Mouse (Mus musculus) heart, embryonic 15.5 days (tissue): ENCODE results near the gene Hsh2d. TPM values are rescaled to one million over a fixed set of nuclear protein-coding genes. Genes with fewer than 3 reads are reported as not detected.
A peak's percentile ranks its signal among the peaks of the same experiment; 100 is the strongest.

Experiments used
- ATAC-seq: fragments of 200-750 bp; cut with Nextera tagmentation; replicated peaks from 2 replicates; pipeline ENCODE4 v1.8.0; 2017; ENCODE audit warnings: low read depth, moderate TSS enrichment; ENCODE audit not compliant: insufficient number of reproducible peaks, insufficient read depth, low FRiP score
- H3K27ac ChIP-seq: fragments of 300-500 bp; sonication (generic); 2 replicates; pipeline ENCODE4 v1.5.1; 2015; ENCODE audit warnings: mild to moderate bottlenecking, inconsistent platforms
- H3K27me3 ChIP-seq: fragments of 300-500 bp; sonication (generic); 2 replicates; pipeline ENCODE4 v1.6.1; 2015; ENCODE audit warnings: inconsistent platforms
- H3K36me3 ChIP-seq: fragments of 300-500 bp; sonication (generic); 2 replicates; pipeline ENCODE4 v1.6.1; 2015; ENCODE audit warnings: mild to moderate bottlenecking, inconsistent platforms
- H3K4me1 ChIP-seq: fragments of 300-500 bp; sonication (generic); replicated peaks from 2 replicates; pipeline ENCODE4 v1.6.1; 2015; ENCODE audit warnings: inconsistent platforms
- H3K4me2 ChIP-seq: fragments of 300-500 bp; sonication (generic); 2 replicates; pipeline ENCODE4 v1.6.1; 2015; ENCODE audit warnings: inconsistent platforms, mild to moderate bottlenecking, moderate library complexity
- H3K4me3 ChIP-seq: fragments of 300-500 bp; sonication (generic); 2 replicates; pipeline ENCODE4 v1.5.1; 2015; ENCODE audit warnings: mild to moderate bottlenecking, inconsistent platforms
- H3K9ac ChIP-seq: fragments of 300-500 bp; sonication (generic); 2 replicates; pipeline ENCODE4 v1.6.1; 2015; ENCODE audit warnings: mild to moderate bottlenecking, inconsistent platforms
- H3K9me3 ChIP-seq: fragments of 300-500 bp; sonication (generic); replicated peaks from 2 replicates; pipeline ENCODE4 v1.6.1; 2016; ENCODE audit warnings: inconsistent platforms
- WGBS: fragments of 180-500 bp; shearing (Covaris S2); methylation state at CpG from one replicate; pipeline ENCODE4 v1.1.7; 2015; ENCODE audit warnings: mixed read lengths; 5-methylcytosine and 5-hydroxymethylcytosine counted together
- polyA plus RNA-seq: library from polyadenylated mRNA; unstranded; fragments of >200 nt; fragmentation: Nextera tagmentation; extraction: Ambion mirVana; gene quantifications from 2 replicates; pipeline ENCODE4 v1.2.1, GENCODE M21; 2015

The Hsh2d gene
- polyA plus RNA-seq, 1 experiment from 2014 or later = 0.20 TPM

DNA sequence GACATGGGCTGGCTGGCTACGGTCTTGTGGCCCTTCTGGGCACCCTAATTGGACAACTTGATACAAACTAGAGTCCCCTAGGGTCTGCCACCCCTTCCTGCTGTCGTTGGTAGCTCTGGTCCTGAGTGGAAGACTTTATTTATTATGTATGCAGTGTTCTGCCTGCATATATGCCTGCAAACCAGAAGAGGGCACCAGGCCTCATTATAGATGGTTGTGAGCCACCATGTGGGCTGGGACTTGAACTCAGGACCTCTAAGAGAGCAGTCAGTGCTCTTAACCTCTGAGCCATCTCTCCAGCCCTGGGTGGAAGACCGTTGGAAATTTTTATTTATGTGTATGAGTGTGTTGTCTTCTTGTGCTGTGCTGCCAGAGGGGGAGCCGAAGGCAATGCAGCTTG lies 31.3 kb downstream of the Hsh2d start:
- no peak overlapping the region for H3K27ac ChIP-seq
- H3K9ac ChIP-seq = no peak overlapping the region
- WGBS = 84% methylated on average over 4 of the region's 4 CpGs
- peak overlapping the region; percentile 76 for H3K4me2 ChIP-seq
- H3K4me1 ChIP-seq = peaks cover 11% of the 10 kb centered on the region
- ATAC-seq = no peak
- no peaks in the 10 kb centered on the region for H3K9me3 ChIP-seq
- peaks cover 30% of the 10 kb centered on the region for H3K36me3 ChIP-seq
- peak overlapping the region; percentile 72 for H3K4me3 ChIP-seq
- no peaks in the 10 kb centered on the region; the same call in 1 of the 2 replicates for H3K27me3 ChIP-seq

DNA sequence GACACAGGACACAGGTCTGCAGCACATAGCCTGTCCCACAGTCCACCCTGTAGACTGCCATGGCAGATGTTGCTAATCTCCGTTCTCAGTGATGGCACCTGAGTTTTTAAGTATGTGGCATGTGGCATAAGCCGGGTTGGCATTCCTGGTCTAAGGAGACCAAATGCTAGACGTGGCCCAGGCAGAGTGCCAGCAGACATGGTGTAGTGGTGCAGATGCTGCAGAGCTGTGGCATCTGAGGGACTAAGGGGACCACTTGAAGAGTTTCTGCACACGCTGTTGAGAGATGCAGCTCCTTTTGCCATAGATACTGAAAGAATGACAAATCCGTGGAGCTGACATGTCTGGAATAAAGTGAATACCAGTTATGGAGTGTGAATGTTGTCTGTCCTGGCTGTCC lies 33.2 kb downstream of the Hsh2d start:
- Histone ChIP-seq H3K9ac (no peak overlapping the region), H3K4me3 (no peak overlapping the region), H3K36me3 (peaks cover 30% of the 10 kb centered on the region), H3K4me1 (peaks cover 11% of the 10 kb centered on the region), H3K4me2 (no peak overlapping the region), H3K27ac (no peak overlapping the region), H3K9me3 (no peaks in the 10 kb centered on the region), H3K27me3 (no peaks in the 10 kb centered on the region)
- 90% methylated on average over 5 of the region's 5 CpGs for WGBS
- no peak for ATAC-seq

DNA sequence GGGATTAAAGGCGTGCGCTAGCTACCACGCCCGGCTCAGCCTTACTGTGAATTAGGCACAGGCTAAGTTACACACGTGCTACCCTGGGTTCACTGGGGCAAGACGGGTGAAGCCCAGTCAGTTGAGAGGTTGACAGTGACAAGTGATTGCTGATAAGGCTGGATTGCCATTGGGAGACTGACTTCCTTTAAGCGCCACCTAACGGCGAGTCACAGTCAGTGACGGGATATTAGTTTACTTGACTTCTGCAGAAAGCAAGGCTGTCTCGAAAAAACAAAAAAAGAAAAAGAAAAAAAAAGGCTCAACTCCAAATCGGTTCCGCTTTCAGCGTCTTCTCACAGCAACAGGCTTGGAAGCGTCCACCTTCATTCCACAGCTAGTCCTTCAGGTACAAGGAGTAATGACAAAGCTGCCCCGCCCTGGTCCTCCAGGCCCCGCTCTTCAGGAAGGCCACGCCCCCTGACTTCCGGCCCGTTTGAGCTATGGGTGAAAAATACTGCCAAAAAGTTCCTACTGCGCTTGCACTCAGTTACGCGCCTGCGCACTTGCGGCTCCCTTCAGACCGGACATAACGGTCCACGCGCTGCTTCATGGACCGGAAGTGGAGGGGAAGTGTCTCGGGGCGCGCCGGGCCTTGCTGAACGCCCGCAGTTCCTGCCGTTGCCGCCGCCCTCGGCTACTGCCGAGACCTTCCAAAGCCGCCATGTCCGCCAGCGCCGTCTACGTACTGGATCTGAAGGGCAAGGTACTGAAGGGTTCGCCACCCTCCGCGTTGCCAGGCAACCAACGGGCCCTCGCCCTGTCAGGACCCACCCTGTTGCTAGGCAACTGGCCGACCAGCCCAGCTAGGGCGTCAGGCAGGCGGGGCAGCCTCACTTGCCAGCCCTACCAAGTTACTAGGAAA lies 50.3 kb downstream of the Hsh2d start, which contains the start of gene Ap1m1:
Gene Ap1m1 (plus strand): TSS at position 520 of the 904 bp plus-strand sequence.
- peak within 1 kb of the TSS; percentile 80 for H3K4me2 ChIP-seq
- peaks cover 19% of the 10 kb centered on the region for H3K4me1 ChIP-seq
- H3K36me3 ChIP-seq = peaks cover 4% of the 10 kb centered on the region; the same call in 1 of the 2 replicates
- no peaks in the 10 kb centered on the region for H3K9me3 ChIP-seq
- peak within 1 kb of the TSS; percentile 65 for H3K9ac ChIP-seq
- H3K4me3 ChIP-seq = peak within 1 kb of the TSS; percentile 76
- ATAC-seq = peak; percentile 96
- under 1% methylated on average over 54 of the region's 54 CpGs for WGBS
- peak within 1 kb of the TSS; percentile 96 for H3K27ac ChIP-seq
- H3K27me3 ChIP-seq = no peaks in the 10 kb centered on the region

DNA sequence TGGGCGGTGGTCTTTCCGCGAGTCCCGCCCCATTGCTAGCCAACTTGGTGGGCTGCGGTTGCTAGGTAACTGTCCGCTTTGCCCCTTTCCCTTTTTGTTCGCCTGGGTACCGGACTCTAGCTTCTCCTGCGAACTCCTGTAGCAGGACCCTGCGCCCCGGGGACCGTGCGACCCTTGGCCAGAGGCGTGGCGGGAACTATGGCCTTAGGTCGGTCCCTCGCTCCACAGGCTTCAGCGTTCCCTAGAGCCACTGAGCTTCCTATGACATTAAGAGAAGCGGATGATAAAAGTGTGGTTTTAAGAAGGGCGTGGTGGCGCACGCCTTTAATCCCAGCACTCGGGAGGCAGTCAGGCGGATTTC lies 50.9 kb downstream of the Hsh2d start:
- Histone ChIP-seq H3K9ac (peak overlapping the region; percentile 65), H3K4me1 (peaks cover 19% of the 10 kb centered on the region), H3K4me2 (peak overlapping the region; percentile 80), H3K27me3 (no peaks in the 10 kb centered on the region), H3K36me3 (peaks cover 4% of the 10 kb centered on the region; the same call in 1 of the 2 replicates), H3K27ac (peak overlapping the region; percentile 96), H3K9me3 (no peaks in the 10 kb centered on the region), H3K4me3 (peak overlapping the region; percentile 76)
- peak; percentile 23 for ATAC-seq
- whole genome bisulfite sequencing = 1% methylated on average over 24 of the region's 24 CpGs

DNA sequence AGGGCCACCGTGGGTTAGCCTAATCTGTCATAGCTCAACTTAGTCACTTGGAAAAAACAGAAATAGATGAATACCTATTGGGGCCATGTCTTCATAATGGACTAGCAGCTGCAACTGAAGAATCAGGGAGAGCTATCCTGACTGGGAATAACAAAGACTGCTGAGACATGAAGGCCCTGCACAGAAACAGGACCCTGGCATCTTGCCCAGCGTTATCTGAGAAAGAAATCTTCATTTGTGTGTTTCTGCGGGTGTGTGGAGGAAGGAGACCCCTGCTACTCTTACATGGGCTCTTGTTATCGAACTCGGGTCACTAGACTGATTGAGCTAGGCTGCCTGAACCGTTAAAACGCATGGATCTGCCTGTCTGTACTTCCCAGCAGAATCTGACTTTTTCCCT lies 51.5 kb downstream of the Hsh2d start:
- Histone ChIP-seq H3K27ac (peak overlapping the region; percentile 96), H3K9ac (peak overlapping the region; percentile 65), H3K4me3 (peak overlapping the region; percentile 76), H3K9me3 (no peaks in the 10 kb centered on the region), H3K36me3 (peaks cover 4% of the 10 kb centered on the region; the same call in 1 of the 2 replicates), H3K27me3 (no peaks in the 10 kb centered on the region), H3K4me2 (peak overlapping the region; percentile 80), H3K4me1 (peaks cover 19% of the 10 kb centered on the region)
- ATAC-seq = no peak
- WGBS = 66% methylated on average over 7 of the region's 7 CpGs

DNA sequence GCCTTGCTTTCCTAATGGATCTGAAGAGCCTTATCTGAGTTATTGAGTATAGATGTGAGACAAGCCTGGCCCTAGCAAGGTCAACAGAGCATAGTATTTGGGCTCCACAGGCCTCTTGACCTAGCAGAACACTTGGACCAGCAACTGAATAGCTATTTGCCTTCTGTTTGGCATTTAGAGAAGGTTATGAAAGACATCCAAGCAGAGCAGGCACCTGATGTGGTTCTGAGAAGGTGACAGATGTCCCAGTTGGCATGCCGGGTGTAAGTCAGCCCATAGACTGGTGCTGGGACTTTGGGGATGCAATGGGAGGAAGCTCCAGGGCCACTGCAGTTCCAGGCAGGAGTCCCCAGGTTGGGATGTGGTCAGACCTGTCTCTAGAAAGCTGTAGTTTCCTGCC lies 52.8 kb downstream of the Hsh2d start:
- 91% methylated on average over 1 of the region's 1 CpGs for WGBS
- Histone ChIP-seq H3K4me1 (peaks cover 19% of the 10 kb centered on the region), H3K4me2 (no peak overlapping the region), H3K36me3 (peaks cover 15% of the 10 kb centered on the region), H3K4me3 (no peak overlapping the region), H3K27me3 (no peaks in the 10 kb centered on the region), H3K27ac (no peak overlapping the region), H3K9me3 (no peaks in the 10 kb centered on the region), H3K9ac (no peak overlapping the region)
- ATAC-seq = no peak

DNA sequence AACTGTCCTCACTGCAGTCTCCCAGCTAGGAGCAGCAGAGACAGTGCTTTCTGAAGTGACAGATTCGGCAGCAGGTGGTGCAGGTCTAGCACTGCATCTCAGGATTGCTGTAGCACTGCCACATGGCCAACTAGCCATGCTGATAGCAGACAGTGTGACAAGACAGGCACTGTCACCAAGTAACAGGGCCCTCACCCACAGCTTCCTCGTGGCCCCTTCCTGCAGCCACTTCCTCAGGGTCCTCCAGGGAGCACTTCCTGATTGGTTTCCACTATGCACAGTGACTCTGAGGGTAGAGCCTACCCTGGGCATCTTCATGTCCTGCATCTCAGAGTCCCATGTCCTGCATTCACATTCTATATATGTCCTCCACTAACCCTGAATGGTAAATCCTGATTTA lies 55.2 kb downstream of the Hsh2d start:
- Histone ChIP-seq H3K9ac (no peak overlapping the region), H3K4me2 (no peak overlapping the region), H3K36me3 (peaks cover 20% of the 10 kb centered on the region), H3K27ac (no peak overlapping the region), H3K4me1 (peaks cover 16% of the 10 kb centered on the region), H3K9me3 (no peaks in the 10 kb centered on the region), H3K4me3 (no peak overlapping the region), H3K27me3 (no peaks in the 10 kb centered on the region)
- no peak for ATAC-seq
- 36% methylated on average over 2 of the region's 2 CpGs for WGBS

Other genes starting within 250 kb of the Hsh2d start
- 9.6 and 12.6 TPM in 2 replicates for gene Zfp961, start 238.6 kb upstream of the Hsh2d start, polyA plus RNA-seq
- gene Cyp4f18, start 180.0 kb upstream of the Hsh2d start, polyA plus RNA-seq = 1.1 and 1.5 TPM in 2 replicates
- not detected in 2 replicates for gene Olfr372, start 148.4 kb upstream of the Hsh2d start, polyA plus RNA-seq
- not detected in 2 replicates for gene Olfr373, start 106.5 kb upstream of the Hsh2d start, polyA plus RNA-seq
- gene Olfr374, start 82.6 kb upstream of the Hsh2d start, polyA plus RNA-seq = not detected in 2 replicates
- 330 and 373 TPM in 2 replicates for gene Tpm4, start 54.7 kb upstream of the Hsh2d start, polyA plus RNA-seq
- gene Rab8a, start 28.4 kb upstream of the Hsh2d start, polyA plus RNA-seq = 68.4 and 77.8 TPM in 2 replicates
- not detected in 2 replicates for gene Cib3, start 23.2 kb downstream of the Hsh2d start, polyA plus RNA-seq
- gene Gm11034, start 24.0 kb downstream of the Hsh2d start, polyA plus RNA-seq = not detected in 2 replicates
- 41.0 and 45.6 TPM in 2 replicates for gene Fam32a, start 30.1 kb downstream of the Hsh2d start, polyA plus RNA-seq
- 96.3 and 113 TPM in 2 replicates for gene Ap1m1, start 50.4 kb downstream of the Hsh2d start, polyA plus RNA-seq
- gene Gm10282, start 115.6 kb downstream of the Hsh2d start, polyA plus RNA-seq = 14.8 and 15.9 TPM in 2 replicates
- gene Klf2, start 129.4 kb downstream of the Hsh2d start, polyA plus RNA-seq = 18.5 and 19.5 TPM in 2 replicates
- gene Eps15l1, start 231.8 kb downstream of the Hsh2d start, polyA plus RNA-seq = 30.5 and 42.0 TPM in 2 replicates